Mouse (Mus musculus) liver, embryonic 12.5 days (tissue): Measurements from ENCODE around the gene Aig1. TPM values are rescaled to one million over a fixed set of nuclear protein-coding genes. Genes with fewer than 3 reads are reported as not detected.

Source experiments
- ATAC-seq: fragments of 200-750 bp; cut with Nextera tagmentation; 2 replicates; pipeline ENCODE4 v1.8.0; 2017; ENCODE audit warnings: moderate number of reproducible peaks, mild to moderate bottlenecking, moderate library complexity
- H3K27ac ChIP-seq: fragments of 300-500 bp; sonication (generic); 2 replicates; pipeline ENCODE4 v1.5.1; 2016; ENCODE audit warnings: mild to moderate bottlenecking
- H3K27me3 ChIP-seq: fragments of 300-500 bp; sonication (generic); replicated peaks from 2 replicates; pipeline ENCODE4 v1.6.1; 2016; ENCODE audit warnings: mild to moderate bottlenecking, moderate library complexity
- H3K36me3 ChIP-seq: fragments of 300-500 bp; sonication (generic); 2 replicates; pipeline ENCODE4 v1.6.1; 2016; ENCODE audit warnings: mild to moderate bottlenecking, moderate library complexity
- H3K4me1 ChIP-seq: fragments of 300-500 bp; sonication (generic); 2 replicates; pipeline ENCODE4 v1.6.1; 2016
- H3K4me2 ChIP-seq: fragments of 300-500 bp; sonication (generic); 2 replicates; pipeline ENCODE4 v1.6.1; 2016; ENCODE audit warnings: mild to moderate bottlenecking, moderate library complexity
- H3K4me3 ChIP-seq: fragments of 300-500 bp; sonication (generic); 2 replicates; pipeline ENCODE4 v1.5.1; 2016; ENCODE audit warnings: mild to moderate bottlenecking, moderate library complexity
- H3K9ac ChIP-seq: fragments of 300-500 bp; sonication (generic); 2 replicates; pipeline ENCODE4 v1.6.1; 2016; ENCODE audit warnings: mild to moderate bottlenecking, moderate library complexity
- H3K9me3 ChIP-seq: fragments of 300-500 bp; sonication (generic); replicated peaks from 2 replicates; pipeline ENCODE4 v1.6.1; 2016; ENCODE audit warnings: mild to moderate bottlenecking, moderate library complexity
- WGBS: fragments of 180-500 bp; shearing (Covaris S2); methylation state at CpG from one replicate; pipeline ENCODE4 v1.1.7; 2016; ENCODE audit not compliant: insufficient replicate concordance; 5-methylcytosine and 5-hydroxymethylcytosine counted together
- polyA plus RNA-seq: library from polyadenylated mRNA; unstranded; fragments of >200 nt; fragmentation: Nextera tagmentation; extraction: Ambion mirVana; gene quantifications from 2 replicates; pipeline ENCODE4 v1.2.1, GENCODE M21; 2016

Aig1 gene
- polyA plus RNA-seq, 1 experiment from 2014 or later: 12.0 TPM

DNA sequence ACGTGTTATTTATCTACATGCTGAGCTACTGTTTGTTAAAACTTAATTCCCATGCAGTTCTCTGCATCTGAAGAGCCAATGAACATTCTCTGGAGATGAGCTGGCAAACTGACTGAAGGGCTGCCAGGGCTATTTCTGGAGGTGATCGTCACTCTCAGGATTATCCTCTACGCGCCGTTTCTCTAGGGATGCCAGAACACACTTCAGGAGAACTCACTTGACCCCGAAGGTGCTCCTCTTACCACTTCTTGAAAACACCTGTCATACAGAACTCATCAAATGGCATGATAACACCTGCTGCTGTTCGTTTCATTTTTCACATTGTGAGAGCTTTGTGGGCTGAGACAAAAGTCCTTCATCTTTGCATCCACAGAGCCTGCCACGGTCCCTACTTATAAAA lies 25.9 kb downstream of the Aig1 start:
- Histone ChIP-seq H3K4me2 (no peak overlapping the region), H3K4me3 (no peak overlapping the region), H3K9me3 (no peaks in the 10 kb centered on the region), H3K36me3 (no peaks in the 10 kb centered on the region), H3K27me3 (no peaks in the 10 kb centered on the region), H3K9ac (no peak overlapping the region), H3K27ac (no peak overlapping the region), H3K4me1 (no peaks in the 10 kb centered on the region)
- ATAC-seq: no peak
- WGBS: 76% methylated on average over 8 of the region's 8 CpGs

- H3K36me3 ChIP-seq: no peaks in the 10 kb centered on the region
- no peak overlapping the region for H3K4me2 ChIP-seq
- no peak for ATAC-seq
- H3K27ac ChIP-seq: no peak overlapping the region
- no peak overlapping the region for H3K4me3 ChIP-seq
- no peaks in the 10 kb centered on the region for H3K27me3 ChIP-seq
- H3K9me3 ChIP-seq: no peaks in the 10 kb centered on the region
- no peak overlapping the region for H3K9ac ChIP-seq
- 67% methylated on average over 6 of the region's 6 CpGs for WGBS
- H3K4me1 ChIP-seq: no peaks in the 10 kb centered on the region
Observed at GRCm38 (mm10) chr10:13838511-13839126, 30.2 kb downstream of the Aig1 start.

GRCm38 (mm10) chr10:13837709-13838456 lies 30.9 kb downstream of the Aig1 start:
- no peak overlapping the region for H3K27ac ChIP-seq
- H3K36me3 ChIP-seq: no peaks in the 10 kb centered on the region
- 86% methylated on average over 21 of the region's 21 CpGs for WGBS
- no peak overlapping the region for H3K4me3 ChIP-seq
- no peak overlapping the region for H3K4me2 ChIP-seq
- no peaks in the 10 kb centered on the region for H3K9me3 ChIP-seq
- ATAC-seq: no peak
- H3K9ac ChIP-seq: no peak overlapping the region
- no peaks in the 10 kb centered on the region for H3K27me3 ChIP-seq
- no peaks in the 10 kb centered on the region for H3K4me1 ChIP-seq

DNA sequence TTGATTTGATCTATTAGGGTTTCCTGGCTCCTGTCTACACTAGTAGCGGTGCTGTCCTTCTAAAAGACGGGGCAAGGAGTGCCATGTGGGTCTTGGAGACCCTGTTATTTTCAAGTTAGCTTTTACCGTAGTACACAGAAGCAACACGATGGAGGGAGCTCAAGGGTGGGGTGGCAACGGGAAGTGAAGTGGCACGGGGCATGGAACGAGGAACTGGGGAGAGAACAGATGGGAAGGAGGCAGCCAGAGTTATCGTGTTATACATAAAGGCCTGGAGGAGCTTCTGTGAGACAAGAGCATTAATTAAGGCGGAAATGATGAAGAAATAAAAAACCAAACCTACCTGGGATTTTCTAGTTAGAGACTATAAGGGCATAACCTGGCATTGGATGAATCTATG lies 31.8 kb downstream of the Aig1 start:
- 61% methylated on average over 9 of the region's 9 CpGs for WGBS
- no peaks in the 10 kb centered on the region for H3K4me1 ChIP-seq
- no peak for ATAC-seq
- H3K9me3 ChIP-seq: no peaks in the 10 kb centered on the region
- no peaks in the 10 kb centered on the region for H3K36me3 ChIP-seq
- no peak overlapping the region for H3K9ac ChIP-seq
- no peak overlapping the region for H3K4me2 ChIP-seq
- H3K27ac ChIP-seq: no peak overlapping the region
- no peaks in the 10 kb centered on the region for H3K27me3 ChIP-seq
- no peak overlapping the region for H3K4me3 ChIP-seq

GRCm38 (mm10) chr10:13835737-13836475 lies 32.9 kb downstream of the Aig1 start:
- no peak for ATAC-seq
- Histone ChIP-seq H3K27ac (no peak overlapping the region), H3K27me3 (no peaks in the 10 kb centered on the region), H3K36me3 (no peaks in the 10 kb centered on the region), H3K9me3 (no peaks in the 10 kb centered on the region), H3K4me3 (no peak overlapping the region), H3K4me1 (no peaks in the 10 kb centered on the region), H3K4me2 (no peak overlapping the region), H3K9ac (no peak overlapping the region)
- WGBS: 76% methylated on average over 10 of the region's 10 CpGs

- 77% methylated on average over 7 of the region's 7 CpGs for WGBS
- no peak overlapping the region for H3K27ac ChIP-seq
- no peak overlapping the region for H3K9ac ChIP-seq
- H3K4me2 ChIP-seq: no peak overlapping the region
- H3K9me3 ChIP-seq: no peaks in the 10 kb centered on the region
- H3K36me3 ChIP-seq: no peaks in the 10 kb centered on the region
- ATAC-seq: no peak
- no peaks in the 10 kb centered on the region for H3K4me1 ChIP-seq
- no peak overlapping the region for H3K4me3 ChIP-seq
- H3K27me3 ChIP-seq: no peaks in the 10 kb centered on the region
Observed at GRCm38 (mm10) chr10:13834056-13834455, 34.7 kb downstream of the Aig1 start.

DNA sequence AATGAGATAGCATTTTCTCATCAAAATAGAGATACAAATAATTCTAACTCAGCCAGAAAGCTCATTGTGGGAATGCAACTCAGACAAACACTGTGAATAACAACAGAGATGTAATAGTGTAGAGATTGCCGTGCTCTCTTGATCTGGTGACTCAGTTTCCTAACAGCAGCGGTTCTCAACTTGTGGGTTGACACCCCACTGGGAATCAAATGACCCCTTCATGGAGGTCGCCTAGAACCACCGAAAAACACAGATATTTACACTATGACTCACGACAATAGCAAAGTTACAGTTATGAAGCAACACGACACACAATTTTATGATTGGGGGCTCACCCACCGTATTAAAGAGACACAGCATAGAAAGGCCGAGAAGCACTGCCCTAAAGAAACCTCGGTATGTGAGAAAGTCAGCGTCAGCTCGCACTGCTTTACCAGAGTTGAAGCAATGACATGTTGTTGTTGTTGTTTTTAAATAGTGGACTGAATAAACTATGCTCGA lies 35.7 kb downstream of the Aig1 start:
- ATAC-seq: no peak
- WGBS: 76% methylated on average over 12 of the region's 12 CpGs
- no peaks in the 10 kb centered on the region for H3K27me3 ChIP-seq

GRCm38 (mm10) chr10:13832546-13833033 lies 36.2 kb downstream of the Aig1 start:
- no peak overlapping the region for H3K9ac ChIP-seq
- no peak overlapping the region for H3K4me3 ChIP-seq
- no peak overlapping the region for H3K4me2 ChIP-seq
- 84% methylated on average over 7 of the region's 7 CpGs for WGBS
- H3K36me3 ChIP-seq: peaks cover 5% of the 10 kb centered on the region; the same call in 1 of the 2 replicates
- no peaks in the 10 kb centered on the region for H3K4me1 ChIP-seq
- H3K9me3 ChIP-seq: no peaks in the 10 kb centered on the region
- H3K27me3 ChIP-seq: no peaks in the 10 kb centered on the region
- no peak for ATAC-seq
- no peak overlapping the region for H3K27ac ChIP-seq

More for the DNA sequence above, 35.7 kb downstream of the Aig1 start:
- Histone ChIP-seq H3K4me3 (no peak overlapping the region), H3K36me3 (peaks cover 3% of the 10 kb centered on the region; the same call in 1 of the 2 replicates), H3K4me2 (no peak overlapping the region), H3K9ac (no peak overlapping the region), H3K4me1 (no peaks in the 10 kb centered on the region), H3K27ac (no peak overlapping the region), H3K9me3 (no peaks in the 10 kb centered on the region)

DNA sequence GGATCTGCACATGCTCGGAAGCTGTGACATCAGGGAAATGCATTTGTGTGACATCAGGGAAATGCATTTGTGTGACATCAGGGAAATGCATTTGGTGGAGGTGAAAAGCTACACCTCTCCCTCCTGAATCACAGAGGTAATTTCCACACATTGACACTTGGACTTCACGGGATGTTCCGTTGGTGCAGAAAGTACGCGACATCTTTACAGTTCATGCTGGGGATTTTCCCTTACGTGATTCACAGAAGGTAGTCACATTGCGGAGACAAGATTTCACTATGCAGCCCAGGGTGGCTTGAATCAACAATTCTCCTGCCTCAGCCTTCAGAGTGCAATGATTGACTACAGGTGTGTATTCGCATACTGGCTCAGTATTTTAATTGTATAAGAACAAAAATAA lies 41.6 kb downstream of the Aig1 start:
- H3K36me3 ChIP-seq: peaks cover 5% of the 10 kb centered on the region; the same call in 1 of the 2 replicates
- H3K27me3 ChIP-seq: no peaks in the 10 kb centered on the region
- no peak overlapping the region for H3K27ac ChIP-seq
- H3K4me3 ChIP-seq: no peak overlapping the region
- WGBS: 87% methylated on average over 8 of the region's 8 CpGs
- no peak overlapping the region for H3K4me2 ChIP-seq
- ATAC-seq: no peak
- no peak overlapping the region for H3K9ac ChIP-seq
- H3K9me3 ChIP-seq: no peaks in the 10 kb centered on the region
- H3K4me1 ChIP-seq: no peaks in the 10 kb centered on the region

DNA sequence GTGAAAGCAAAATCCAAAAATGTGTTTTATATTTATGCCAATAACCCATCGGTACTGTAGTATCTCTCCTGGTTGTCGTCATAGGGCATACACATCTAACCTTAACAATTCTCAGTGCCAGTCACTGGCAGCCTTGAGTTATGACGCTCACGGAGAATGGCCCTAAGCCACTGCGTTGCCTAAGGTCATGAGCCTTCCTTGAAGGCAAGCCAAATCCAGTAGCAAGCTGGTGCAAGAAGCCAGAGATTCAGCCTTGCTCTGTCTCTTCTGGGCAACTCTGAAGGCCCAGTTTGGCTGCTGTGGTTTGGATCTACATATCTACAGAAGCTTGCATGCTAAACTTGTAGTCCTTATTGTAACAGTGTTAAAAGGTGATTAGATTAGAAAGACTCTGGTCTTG lies 55.2 kb downstream of the Aig1 start:
- no peaks in the 10 kb centered on the region for H3K36me3 ChIP-seq
- H3K4me3 ChIP-seq: no peak overlapping the region
- 83% methylated on average over 5 of the region's 5 CpGs for WGBS
- no peak overlapping the region for H3K4me2 ChIP-seq
- no peaks in the 10 kb centered on the region for H3K27me3 ChIP-seq
- H3K9me3 ChIP-seq: no peaks in the 10 kb centered on the region
- H3K4me1 ChIP-seq: no peaks in the 10 kb centered on the region
- H3K27ac ChIP-seq: no peak overlapping the region
- no peak overlapping the region for H3K9ac ChIP-seq
- ATAC-seq: no peak

DNA sequence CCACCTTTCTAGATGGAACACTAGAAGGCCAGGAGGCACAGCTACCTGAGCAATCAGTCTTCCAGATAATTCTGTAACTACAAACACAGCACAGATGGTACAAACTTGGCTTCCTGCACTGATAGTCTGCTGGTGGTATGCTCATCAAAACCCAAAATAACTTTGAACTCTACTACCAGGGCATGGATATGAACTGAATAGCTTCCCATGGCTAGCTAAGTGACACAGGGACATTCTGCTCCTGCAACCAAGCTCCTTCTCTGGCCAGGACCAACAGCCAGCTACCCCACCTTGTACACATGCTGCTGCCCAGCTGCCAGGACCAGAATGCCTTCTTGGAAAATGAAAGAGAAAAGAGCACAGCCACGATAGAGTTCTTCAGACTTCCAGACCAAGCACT lies 60.5 kb downstream of the Aig1 start:
- WGBS: 62% methylated on average over 1 of the region's 1 CpGs
- no peaks in the 10 kb centered on the region for H3K36me3 ChIP-seq
- no peak overlapping the region for H3K9ac ChIP-seq
- no peak overlapping the region for H3K4me2 ChIP-seq
- H3K27ac ChIP-seq: no peak overlapping the region
- no peaks in the 10 kb centered on the region for H3K27me3 ChIP-seq
- no peak overlapping the region for H3K4me3 ChIP-seq
- no peak for ATAC-seq
- no peaks in the 10 kb centered on the region for H3K9me3 ChIP-seq
- H3K4me1 ChIP-seq: no peaks in the 10 kb centered on the region

- no peak overlapping the region for H3K9ac ChIP-seq
- ATAC-seq: no peak
- H3K9me3 ChIP-seq: no peaks in the 10 kb centered on the region
- H3K27ac ChIP-seq: no peak overlapping the region
- H3K4me1 ChIP-seq: no peaks in the 10 kb centered on the region
- no peaks in the 10 kb centered on the region for H3K36me3 ChIP-seq
- no peak overlapping the region for H3K4me2 ChIP-seq
- no peaks in the 10 kb centered on the region for H3K27me3 ChIP-seq
- H3K4me3 ChIP-seq: no peak overlapping the region
Observed at GRCm38 (mm10) chr10:13806806-13807205, 62.0 kb downstream of the Aig1 start.
